Comparison of ENCODE assay signal across 22 mouse cellular contexts in genomic region chr5:140249359-140250062, GRCm38 (mm10).
A peak's percentile ranks its signal among the peaks of the same experiment; 100 is the strongest.
DNase-seq lines count a peak whose midpoint lies in the region; ATAC-seq and TF ChIP-seq lines count a peak whose summit lies in the region.
"Had no signal": no experiment of that assay in that cellular context is flagged by ENCODE, and none has a peak within 500 bp of the region (broad histone marks: within the 10 kb centered on the region; RNA-seq: fewer than 3 reads in every experiment).

No protein-coding gene starts in this region.

- no peak overlapping the region for H3K4me2 ChIP-seq in forebrain, postnatal 0 days (ENCODE audit: low read depth)
- H3K4me2 ChIP-seq in forebrain, embryonic 15.5 days (replicated peaks), result no peak overlapping the region
- H3K4me2 ChIP-seq in hindbrain, embryonic 12.5 days (replicated peaks), result no peak overlapping the region
- no peak overlapping the region for H3K4me2 ChIP-seq in hindbrain, embryonic 14.5 days (replicated peaks)
- H3K4me2 ChIP-seq: embryonic facial prominence, embryonic 12.5 days; hindbrain, embryonic 15.5 days; intestine, embryonic 15.5 days; limb, embryonic 13.5 days; liver, embryonic 12.5 days had no signal

- 44% methylated on average over 6 of the region's 6 CpGs for WGBS in forebrain, postnatal 0 days
- 49% methylated on average over 6 of the region's 6 CpGs for WGBS in forebrain, embryonic 15.5 days
- 61% methylated on average over 6 of the region's 6 CpGs for WGBS in hindbrain, embryonic 12.5 days
- 39% methylated on average over 6 of the region's 6 CpGs for WGBS in hindbrain, embryonic 14.5 days

- no peaks in the 10 kb centered on the region for H3K9me3 ChIP-seq in forebrain, postnatal 0 days (ENCODE audit: low read length)
- no peaks in the 10 kb centered on the region for H3K9me3 ChIP-seq in forebrain, embryonic 15.5 days
- H3K9me3 ChIP-seq in hindbrain, embryonic 12.5 days (replicated peaks), result no peaks in the 10 kb centered on the region
- no peaks in the 10 kb centered on the region for H3K9me3 ChIP-seq in hindbrain, embryonic 14.5 days (ENCODE audit: control insufficient read depth, low read length)
- H3K9me3 ChIP-seq: embryonic facial prominence, embryonic 12.5 days; heart, embryonic 10.5 days; hindbrain, embryonic 15.5 days; intestine, embryonic 15.5 days; limb, embryonic 13.5 days; liver, embryonic 12.5 days had no signal

- no peaks in the 10 kb centered on the region for H3K27me3 ChIP-seq in forebrain, postnatal 0 days (ENCODE audit: insufficient read depth, low read length)
- no peaks in the 10 kb centered on the region for H3K27me3 ChIP-seq in forebrain, embryonic 15.5 days
- no peaks in the 10 kb centered on the region for H3K27me3 ChIP-seq in hindbrain, embryonic 12.5 days
- H3K27me3 ChIP-seq in hindbrain, embryonic 14.5 days (ENCODE audit: control insufficient read depth, insufficient read depth, low read length), result no peaks in the 10 kb centered on the region
- H3K27me3 ChIP-seq: embryonic facial prominence, embryonic 12.5 days; hindbrain, embryonic 15.5 days; intestine, embryonic 15.5 days; limb, embryonic 13.5 days; liver, embryonic 12.5 days had no signal

- DNase-seq in forebrain, postnatal 0 days, result no peak
- no peak for DNase-seq in hindbrain, embryonic 14.5 days (ENCODE audit: low spot score)
- DNase-seq in right cerebral cortex, postnatal 25 days, result peak; percentile 19
- DNase-seq in right cerebral cortex, postnatal 14 days, result no peak
- peak; percentile 50 for DNase-seq in telencephalon, adult 2 months (ENCODE audit: low read depth, low spot score)
- DNase-seq in cerebellum, postnatal 36 days, result no peak
- DNase-seq: cerebellum, adult 11-12 months; gastrocnemius, postnatal 10 days; kidney, adult 8-10 months; kidney, postnatal 10 days; layer of hippocampus, postnatal 36 days; lung, adult 18-20 months; lung, postnatal 10 days; thymus, postnatal 36 days had no signal

- ATAC-seq in forebrain, postnatal 0 days, result peak; percentile 42; the same call in 1 of the 2 replicates
- no peak for ATAC-seq in forebrain, embryonic 15.5 days (replicated peaks)
- ATAC-seq in hindbrain, embryonic 12.5 days (ENCODE audit: low FRiP score), result peak; percentile 60; the same call in 1 of the 2 replicates
- no peak for ATAC-seq in hindbrain, embryonic 14.5 days (ENCODE audit: low FRiP score)
- ATAC-seq: intestine, embryonic 15.5 days; liver, embryonic 12.5 days had no signal

- no peak overlapping the region for H3K4me3 ChIP-seq in forebrain, postnatal 0 days (ENCODE audit: low read depth, low read length)
- H3K4me3 ChIP-seq in forebrain, embryonic 15.5 days, result no peak overlapping the region
- no peak overlapping the region for H3K4me3 ChIP-seq in hindbrain, embryonic 12.5 days
- H3K4me3 ChIP-seq in hindbrain, embryonic 14.5 days (replicated peaks; ENCODE audit: low read length), result no peak overlapping the region
- H3K4me3 ChIP-seq: embryonic facial prominence, embryonic 12.5 days; heart, embryonic 10.5 days; hindbrain, embryonic 15.5 days; intestine, embryonic 15.5 days; limb, embryonic 13.5 days; liver, embryonic 12.5 days had no signal

- no peak for TF ChIP-seq CTCF in forebrain, postnatal 0 days (IDR thresholded peaks at IDR 0.05; ENCODE audit: low read depth)

- H3K36me3 ChIP-seq in forebrain, postnatal 0 days (ENCODE audit: insufficient read depth), result no peaks in the 10 kb centered on the region
- H3K36me3 ChIP-seq in forebrain, embryonic 15.5 days, result no peaks in the 10 kb centered on the region
- H3K36me3 ChIP-seq in hindbrain, embryonic 12.5 days, result 0 out of 2 replicates have a peak, but pooled peaks cover 3% of the 10 kb centered on the region
- H3K36me3 ChIP-seq in hindbrain, embryonic 14.5 days (replicated peaks; ENCODE audit: control insufficient read depth, insufficient read depth), result no peaks in the 10 kb centered on the region
- H3K36me3 ChIP-seq: hindbrain, embryonic 15.5 days had no signal

- H3K9ac ChIP-seq in forebrain, postnatal 0 days, result no peak overlapping the region
- H3K9ac ChIP-seq in forebrain, embryonic 15.5 days (replicated peaks), result no peak overlapping the region
- no peak overlapping the region for H3K9ac ChIP-seq in hindbrain, embryonic 12.5 days
- H3K9ac ChIP-seq in hindbrain, embryonic 14.5 days, result no peak overlapping the region
- H3K9ac ChIP-seq: embryonic facial prominence, embryonic 12.5 days; hindbrain, embryonic 15.5 days; intestine, embryonic 15.5 days; limb, embryonic 13.5 days; liver, embryonic 12.5 days had no signal

- H3K27ac ChIP-seq in forebrain, postnatal 0 days (ENCODE audit: low read depth, low read length), result no peak overlapping the region
- H3K27ac ChIP-seq in forebrain, embryonic 15.5 days (replicated peaks), result no peak overlapping the region
- peak overlapping the region; percentile 40; the same call in 1 of the 2 replicates for H3K27ac ChIP-seq in hindbrain, embryonic 12.5 days
- no peak overlapping the region for H3K27ac ChIP-seq in hindbrain, embryonic 14.5 days
- H3K27ac ChIP-seq: embryonic facial prominence, embryonic 12.5 days; heart, embryonic 10.5 days; hindbrain, embryonic 15.5 days; intestine, embryonic 15.5 days; limb, embryonic 13.5 days; liver, embryonic 12.5 days had no signal

- no peaks in the 10 kb centered on the region for H3K4me1 ChIP-seq in forebrain, postnatal 0 days (ENCODE audit: insufficient read depth)
- 0 out of 2 replicates have a peak, but pooled peaks cover 5% of the 10 kb centered on the region for H3K4me1 ChIP-seq in forebrain, embryonic 15.5 days
- peaks cover 4% of the 10 kb centered on the region for H3K4me1 ChIP-seq in hindbrain, embryonic 12.5 days
- H3K4me1 ChIP-seq in hindbrain, embryonic 14.5 days (replicated peaks; ENCODE audit: control insufficient read depth, insufficient read depth, low read length), result peaks cover 10% of the 10 kb centered on the region; the same call in 1 of the 2 replicates
- H3K4me1 ChIP-seq: embryonic facial prominence, embryonic 12.5 days; heart, embryonic 10.5 days; hindbrain, embryonic 15.5 days; intestine, embryonic 15.5 days; limb, embryonic 13.5 days; liver, embryonic 12.5 days had no signal

Comparison
In these comparisons a context has a peak if more than half of its experiments do, and no peak if none do; other contexts are left out.
1. ATAC-seq: peak in forebrain, postnatal 0 days (single experiment) and hindbrain, embryonic 12.5 days (single experiment); none in forebrain, embryonic 15.5 days (single experiment) and hindbrain, embryonic 14.5 days (single experiment).
2. DNase-seq: peak in right cerebral cortex, postnatal 25 days (single experiment) and telencephalon, adult 2 months (single experiment); none in forebrain, postnatal 0 days (single experiment), hindbrain, embryonic 14.5 days (single experiment), right cerebral cortex, postnatal 14 days (single experiment) and cerebellum, postnatal 36 days (0 of 2).